Mouse (Mus musculus): Measurements from ENCODE around the gene Mettl11b. TPM values are rescaled to one million over a fixed set of nuclear protein-coding genes. Genes with fewer than 3 reads are reported as not detected.
"Not testable (repeated sequence)": the region's sequence is repeated elsewhere in the genome, so short reads cannot be mapped to it uniquely, and the experiment has no call there.

Mettl11b gene
- polyA plus RNA-seq (2012; rRNA removed) = not detected in 2 replicates

GRCm38 (mm10) chr1:163725106-163725759, at the start of gene Mettl11b:
Gene Mettl11b, minus strand, starts transcription at chr1:163725232.
- no peak for DNase-seq (ENCODE audit: low spot score)

- no peak for DNase-seq (ENCODE audit: low spot score)
Observed at GRCm38 (mm10) chr1:163757462-163758207, 32.6 kb upstream of the Mettl11b start.

DNA sequence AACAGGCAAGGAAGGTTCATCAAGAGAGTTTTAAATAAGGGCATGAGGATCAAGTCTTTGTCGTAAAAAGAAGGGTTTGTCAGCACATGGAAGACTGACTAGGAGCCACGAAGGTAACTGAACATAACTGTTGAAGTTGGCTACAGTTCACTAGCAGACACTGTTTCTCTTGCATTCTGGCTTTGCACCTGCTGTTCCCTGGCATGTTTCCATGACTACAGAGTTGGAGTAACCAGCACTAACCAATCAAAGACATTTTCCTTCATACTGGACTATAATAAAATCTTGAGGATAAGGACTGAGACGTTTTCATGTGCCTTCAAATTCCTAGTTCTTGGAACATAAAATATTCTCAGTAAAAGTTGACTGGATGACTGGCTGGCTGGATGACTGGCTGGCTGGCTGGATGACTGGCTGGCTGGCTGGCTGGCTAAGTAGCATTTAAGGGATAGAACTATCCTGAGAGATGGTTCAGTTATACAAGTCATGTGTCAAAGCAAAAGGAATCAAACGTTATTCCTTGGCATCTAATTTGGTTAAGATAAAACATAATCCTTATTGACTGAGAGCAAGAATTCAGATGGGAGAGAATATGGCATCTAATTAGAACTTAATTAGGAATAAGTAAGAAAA, 26.4 kb upstream of the Mettl11b start:
- DNase-seq (ENCODE audit: low spot score) = no peak

DNA sequence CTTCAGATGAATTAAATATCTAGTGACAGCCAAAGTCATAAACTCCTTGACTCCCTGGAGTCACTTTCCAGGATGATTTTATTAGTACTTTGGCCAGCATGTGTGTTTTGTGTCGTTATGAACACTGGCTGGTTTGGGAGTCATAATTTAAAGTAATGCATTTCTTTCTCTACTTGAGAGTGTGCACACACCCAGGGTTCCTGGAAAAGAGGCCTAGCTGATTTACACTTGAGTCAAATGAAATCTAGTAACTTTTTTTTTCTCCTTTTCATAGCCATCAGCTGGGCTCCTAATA, 12.2 kb upstream of the Mettl11b start:
- no peak for DNase-seq (ENCODE audit: low spot score)

GRCm38 (mm10) chr1:163736441-163737238, 11.6 kb upstream of the Mettl11b start:
- DNase-seq (ENCODE audit: low spot score) = no peak

DNA sequence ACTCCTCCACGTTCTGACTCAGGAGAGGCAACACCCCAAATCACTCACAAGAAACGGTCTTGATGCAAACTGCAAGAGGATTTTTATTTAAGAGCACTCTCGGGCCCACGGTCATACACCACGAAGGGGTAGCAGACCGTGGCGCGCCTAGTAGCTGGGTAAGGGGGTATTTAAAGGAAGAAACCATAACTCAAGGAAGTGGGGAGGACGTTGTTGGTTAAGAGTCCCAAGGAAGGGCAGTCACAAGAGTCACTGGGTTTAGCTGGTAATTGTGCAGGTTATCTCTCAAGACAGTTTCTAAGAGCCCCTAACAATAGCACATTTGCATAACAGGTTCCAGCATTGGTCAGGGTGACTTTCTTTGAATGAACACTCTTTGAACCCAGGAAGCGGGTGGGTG, 6.1 kb upstream of the Mettl11b start:
- DNase-seq (ENCODE audit: low spot score) = not testable (repeated sequence)

- DNase-seq (ENCODE audit: low spot score) = no peak
Observed at GRCm38 (mm10) chr1:163723913-163724312, 1.1 kb downstream of the Mettl11b start.

- DNase-seq (ENCODE audit: low spot score) = no peak
Observed at GRCm38 (mm10) chr1:163708618-163709017, 16.4 kb downstream of the Mettl11b start.

DNA sequence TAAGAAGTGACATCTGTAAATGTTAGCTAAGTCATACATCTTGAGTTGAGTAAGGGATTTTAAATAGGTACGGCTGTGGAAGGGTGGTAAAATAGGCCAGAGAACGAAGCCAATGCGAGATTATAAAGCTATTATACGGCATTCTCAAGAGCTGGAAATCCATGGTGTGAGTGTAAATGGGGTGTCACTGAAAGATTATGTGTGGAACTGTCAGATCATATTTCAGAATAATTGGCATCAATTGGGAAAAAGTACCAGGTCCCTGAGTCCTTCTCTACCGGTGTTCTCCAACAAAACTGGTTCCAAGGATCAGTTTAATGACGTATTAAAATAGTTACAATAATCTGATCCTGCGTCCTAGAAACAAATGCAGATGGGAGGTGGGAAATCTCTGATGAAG, 24.5 kb downstream of the Mettl11b start:
- no peak for DNase-seq (ENCODE audit: low spot score)

- DNase-seq (ENCODE audit: low spot score) = no peak
Observed at GRCm38 (mm10) chr1:163699702-163700101, 25.3 kb downstream of the Mettl11b start.

GRCm38 (mm10) chr1:163691860-163692259, 33.2 kb downstream of the Mettl11b start:
- DNase-seq (ENCODE audit: low spot score) = no peak

DNA sequence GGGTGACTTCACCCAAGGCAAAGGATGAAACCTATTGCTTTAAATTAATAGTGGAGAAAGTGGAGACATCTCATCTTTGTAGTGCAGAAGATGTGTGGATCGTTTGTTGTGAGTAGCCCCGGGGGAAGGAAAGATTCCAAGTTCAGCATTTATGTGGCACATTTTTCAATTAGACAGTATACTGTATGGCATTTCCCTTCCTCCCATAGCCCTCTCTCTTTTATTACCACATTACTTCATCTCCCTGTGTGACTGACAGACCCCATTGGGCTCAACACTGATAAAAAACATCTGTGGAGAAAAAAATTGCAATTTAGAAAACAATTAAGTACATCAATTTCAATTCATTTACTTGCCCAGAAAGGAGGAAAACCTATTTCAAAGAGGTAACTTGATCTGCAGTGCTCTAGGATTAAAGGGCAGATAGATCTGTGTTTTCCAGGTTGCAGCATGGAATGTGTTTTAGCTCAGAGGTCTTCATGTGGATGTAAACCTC, 42.0 kb downstream of the Mettl11b start:
- no peak for DNase-seq (ENCODE audit: low spot score)

- no peak for DNase-seq (ENCODE audit: low spot score)
Observed at GRCm38 (mm10) chr1:163682127-163682526, 42.9 kb downstream of the Mettl11b start.

- no peak for DNase-seq (ENCODE audit: low spot score)
Observed at GRCm38 (mm10) chr1:163672866-163673265, 52.2 kb downstream of the Mettl11b start.

- DNase-seq (ENCODE audit: low spot score) = no peak
Observed at GRCm38 (mm10) chr1:163671326-163671725, 53.7 kb downstream of the Mettl11b start.

DNA sequence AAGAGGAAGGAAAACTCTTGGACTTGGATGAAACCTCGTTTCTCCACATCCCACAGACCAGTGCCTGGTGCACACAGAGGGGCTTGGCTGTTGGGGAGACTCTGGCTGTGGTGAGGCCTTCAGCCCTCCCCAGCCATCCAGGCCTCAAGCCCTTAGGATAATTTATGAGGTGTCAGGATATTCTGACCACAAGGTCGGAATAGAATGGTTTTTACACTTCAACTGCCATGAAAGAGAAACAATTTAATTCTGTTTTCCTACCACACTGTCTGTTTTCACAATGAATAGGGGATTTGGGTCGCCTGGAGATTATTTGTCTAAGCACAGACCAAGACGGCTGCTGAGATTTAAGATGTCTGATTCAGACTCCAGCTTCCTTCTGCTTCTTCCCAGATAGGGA, 54.3 kb downstream of the Mettl11b start:
- no peak for DNase-seq (ENCODE audit: low spot score)

DNA sequence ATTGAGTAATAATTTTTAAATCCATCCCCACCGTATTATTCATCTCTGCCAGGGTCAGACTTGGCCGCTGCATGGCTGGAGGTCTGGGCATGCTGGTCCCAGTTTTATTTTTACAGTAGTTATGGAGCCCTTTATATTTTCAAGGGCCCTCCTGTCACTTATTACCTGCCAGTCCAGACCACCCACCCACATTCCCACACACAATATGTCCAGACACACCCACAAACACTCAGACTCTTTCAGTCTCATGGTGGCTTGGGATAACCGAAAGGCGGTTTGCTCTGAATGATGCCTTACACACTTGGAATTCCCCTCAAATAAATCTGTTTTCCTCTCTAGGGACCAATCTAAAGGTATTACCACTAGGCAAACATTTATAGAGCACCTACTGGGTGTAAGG, 55.1 kb downstream of the Mettl11b start:
- no peak for DNase-seq (ENCODE audit: low spot score)

DNA sequence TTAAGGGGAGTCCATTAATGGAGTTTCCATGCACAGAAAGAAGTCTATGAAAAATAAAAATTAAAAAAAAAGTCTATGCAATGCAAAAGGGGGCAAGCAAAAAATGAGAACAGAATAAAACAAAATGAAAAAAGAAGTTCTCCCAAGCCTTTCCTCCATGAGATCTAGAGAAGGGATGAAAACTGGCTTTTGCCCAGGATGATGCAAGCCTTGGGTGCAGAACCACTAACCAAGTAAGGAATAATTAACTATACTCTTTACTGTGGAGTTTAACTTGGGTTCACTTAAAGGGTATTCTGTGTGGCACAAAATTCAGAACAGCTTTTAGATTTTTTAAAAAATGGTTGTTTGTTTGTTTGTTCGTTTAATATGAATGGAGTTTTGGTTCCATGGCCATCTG, 62.6 kb downstream of the Mettl11b start:
- DNase-seq (ENCODE audit: low spot score) = no peak

GRCm38 (mm10) chr1:163658535-163658928, 66.5 kb downstream of the Mettl11b start:
- DNase-seq (ENCODE audit: low spot score) = no peak

- no peak for DNase-seq (ENCODE audit: low spot score)
Observed at GRCm38 (mm10) chr1:163657766-163658534, 67.1 kb downstream of the Mettl11b start.

DNA sequence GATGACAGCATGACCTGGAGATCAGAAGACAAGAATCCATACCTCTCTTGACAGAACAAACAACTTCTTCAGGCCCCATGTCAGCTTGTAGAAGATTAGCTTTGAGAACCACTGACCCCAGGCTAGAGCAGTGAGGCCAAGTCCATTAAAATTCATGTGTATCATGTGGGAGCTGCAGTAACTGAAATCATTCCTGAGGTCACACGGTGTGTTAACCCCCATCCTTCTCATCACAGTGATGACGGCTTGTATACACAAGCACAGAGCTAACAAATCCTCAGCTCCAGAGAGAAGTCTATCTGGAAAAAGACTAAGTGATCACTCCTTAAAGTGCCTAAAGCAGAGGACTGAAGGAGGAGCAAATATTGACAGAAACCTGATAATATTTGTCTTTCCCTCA, 68.0 kb downstream of the Mettl11b start:
- no peak for DNase-seq (ENCODE audit: low spot score)

Data from urinary bladder, adult 2 months (tissue).